Mouse (Mus musculus) monocyte, adult 5-6 weeks (primary cell): Measurements from ENCODE around the gene Mgat4d. TPM values are rescaled to one million over a fixed set of nuclear protein-coding genes. Genes with fewer than 3 reads are reported as not detected.
"Not testable (repeated sequence)": the region's sequence is repeated elsewhere in the genome, so short reads cannot be mapped to it uniquely, and the experiment has no call there.

Experiments used
- ATAC-seq: fragments of 153-309, 156-312 bp; replicated peaks from 2 replicates; pipeline ENCODE4 v1.8.0; 2017; ENCODE audit warnings: mild to moderate bottlenecking; ENCODE audit not compliant: low TSS enrichment, insufficient number of reproducible peaks, severe bottlenecking, poor library complexity, low FRiP score
- total RNA-seq: library from RNA; stranded (forward); fragments of 200-1000, 200-491, 200-594 nt; gene quantifications from 3 replicates; pipeline ENCODE4 v1.2.3, GENCODE M21; 2017

Gene Mgat4d
- total RNA-seq, result not detected in 3 replicates

GRCm38 (mm10) chr8:83348263-83348662 lies at the start of gene Mgat4d:
Gene Mgat4d (plus strand): TSS chr8:83348471.
- no peak for ATAC-seq

DNA sequence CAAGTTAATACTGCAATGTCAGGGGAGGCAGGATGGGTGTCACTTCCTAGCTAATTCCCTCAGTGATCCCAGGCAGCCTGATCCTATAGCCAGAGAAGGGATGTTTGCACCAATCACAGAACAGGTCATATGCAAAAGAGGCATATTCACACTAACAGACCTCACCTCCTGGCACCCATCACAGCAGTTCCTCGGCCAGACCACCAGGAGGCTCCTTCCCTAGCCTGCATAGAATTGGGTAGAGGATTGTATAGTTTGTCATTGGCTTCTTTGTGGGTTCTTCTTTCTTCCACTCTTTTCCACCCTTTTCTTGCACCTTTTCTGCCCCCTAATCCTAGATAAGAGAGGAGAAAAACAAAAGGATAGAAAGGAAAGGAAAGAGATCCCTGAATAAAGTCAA lies 48.1 kb upstream of the Mgat4d start:
- ATAC-seq, result no peak

- no peak for ATAC-seq
These were observed 43.3 kb upstream of the Mgat4d start for GRCm38 (mm10) chr8:83304946-83305345.

DNA sequence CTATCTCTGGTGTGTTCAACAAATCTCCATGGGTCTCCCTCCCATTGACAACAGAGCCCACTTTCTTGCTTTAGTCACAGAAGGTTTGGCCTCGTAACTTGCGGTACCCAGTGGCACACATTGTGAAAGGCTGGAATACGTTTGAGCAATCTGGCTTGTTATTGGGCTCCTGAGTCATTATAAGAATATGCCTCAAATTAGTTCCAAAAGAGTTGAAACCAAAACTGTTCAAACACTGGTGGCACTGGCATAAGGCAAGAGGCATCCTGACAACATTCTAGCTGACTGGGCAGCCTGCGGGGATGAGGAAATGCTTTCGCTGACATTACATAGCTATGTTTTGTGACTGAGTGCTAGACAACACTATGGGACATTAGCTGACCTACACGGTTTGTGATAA lies 38.4 kb upstream of the Mgat4d start:
- no peak for ATAC-seq

GRCm38 (mm10) chr8:83315084-83315483 lies 33.2 kb upstream of the Mgat4d start:
- not testable (repeated sequence) for ATAC-seq

GRCm38 (mm10) chr8:83315691-83316090 lies 32.6 kb upstream of the Mgat4d start:
- no peak for ATAC-seq

- no peak for ATAC-seq
These were observed 27.7 kb upstream of the Mgat4d start for GRCm38 (mm10) chr8:83320543-83320942.

DNA sequence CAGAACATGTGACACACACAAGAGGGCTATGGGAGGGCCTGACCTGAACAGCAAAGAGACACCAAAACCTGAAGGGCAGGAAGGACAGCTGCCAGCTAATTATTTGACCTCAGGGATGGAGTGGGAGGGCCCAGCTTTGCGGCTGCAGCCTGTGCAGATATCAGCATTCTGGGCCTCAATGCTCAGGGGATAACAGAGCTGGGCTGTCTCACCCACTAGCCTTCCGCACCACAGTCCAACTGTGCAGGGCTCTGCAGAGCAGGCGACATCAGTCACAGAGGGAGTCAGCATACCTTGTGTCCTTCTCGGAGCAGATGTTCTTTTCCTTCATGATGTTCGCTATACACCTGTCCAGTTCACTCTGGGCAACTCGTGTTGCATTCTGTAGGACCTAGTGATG lies 25.9 kb upstream of the Mgat4d start:
- no peak for ATAC-seq

DNA sequence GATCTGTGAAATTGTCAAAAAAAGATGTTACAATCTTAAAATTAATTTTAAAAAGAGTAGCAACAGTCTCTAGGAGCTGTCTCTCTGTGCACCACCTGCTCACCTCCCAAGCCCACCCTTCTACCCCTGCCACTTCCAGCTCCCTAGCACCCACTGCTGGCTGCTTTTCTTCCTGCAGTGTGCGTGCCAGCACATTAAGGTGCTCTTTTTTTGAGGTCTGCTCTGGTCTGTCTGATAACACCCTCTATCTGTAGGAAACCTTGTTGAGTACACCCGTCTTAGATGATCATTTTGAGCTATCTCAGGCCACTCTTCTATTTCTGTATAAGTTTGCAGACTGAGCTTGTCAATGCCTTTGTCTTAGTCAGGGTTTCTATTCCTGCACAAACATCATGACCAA lies 25.2 kb upstream of the Mgat4d start:
- ATAC-seq, result no peak

DNA sequence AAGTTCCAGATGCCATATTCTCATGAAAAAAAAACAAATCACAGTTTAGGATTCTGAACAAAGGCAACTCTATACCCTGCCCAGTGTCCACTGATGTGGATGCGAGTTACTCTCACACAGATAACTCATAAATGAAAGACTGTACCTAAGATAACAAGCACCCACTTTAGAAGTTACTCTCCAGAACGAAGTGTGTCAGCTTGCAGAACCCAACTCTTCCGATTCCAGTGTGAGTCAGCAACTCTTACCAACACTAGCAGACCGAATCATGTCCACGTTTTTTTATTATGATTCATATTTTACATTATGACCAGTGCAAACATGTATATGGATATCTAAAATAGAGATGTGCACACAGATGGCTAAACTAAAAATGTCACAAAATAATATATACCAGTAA lies 20.4 kb upstream of the Mgat4d start:
- no peak for ATAC-seq

GRCm38 (mm10) chr8:83331567-83331898 lies 16.7 kb upstream of the Mgat4d start:
- ATAC-seq, result no peak

DNA sequence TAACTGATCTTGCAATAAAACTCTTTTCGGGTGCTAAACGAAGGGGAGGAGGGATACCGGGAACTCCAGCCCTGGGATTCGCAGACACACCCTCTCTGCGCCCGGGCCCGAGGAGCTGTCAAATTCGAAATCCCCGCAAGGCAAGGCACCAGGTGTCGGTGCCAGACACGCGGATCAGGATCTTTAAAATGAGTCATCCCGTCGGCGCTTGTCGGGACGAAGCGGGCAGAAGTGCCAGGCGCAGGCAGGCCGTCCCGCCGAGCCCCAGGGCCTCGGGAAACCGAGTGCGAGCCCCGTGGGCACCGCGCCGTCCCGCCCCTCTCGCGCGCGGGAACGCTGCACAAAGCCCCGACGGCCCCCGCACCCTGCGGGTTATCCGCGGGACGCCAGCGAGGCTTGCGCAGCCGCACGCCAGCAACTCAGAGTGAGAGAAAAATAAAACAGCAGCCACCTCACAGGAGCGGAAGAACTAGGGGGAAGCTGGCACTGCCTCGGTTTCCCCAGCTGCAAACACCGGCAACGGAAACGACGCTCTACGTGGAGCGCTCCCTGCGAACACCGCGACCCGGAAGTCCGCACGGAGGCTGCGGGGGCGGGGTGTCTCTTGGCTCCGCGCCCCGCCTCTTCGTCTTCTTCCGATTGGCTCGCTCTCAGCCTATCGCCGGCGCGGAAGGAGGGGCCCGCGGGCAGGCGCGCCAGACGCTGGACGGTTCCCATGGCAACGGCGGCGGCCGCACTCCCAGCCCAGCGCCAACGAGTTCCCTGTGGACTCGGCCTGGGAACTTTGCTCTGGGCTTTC lies 16.2 kb upstream of the Mgat4d start, which contains the start of gene Elmod2:
Gene Elmod2 (minus strand): TSS at position 588 of the 799 bp plus-strand sequence.
- ATAC-seq, result peak; percentile 99

DNA sequence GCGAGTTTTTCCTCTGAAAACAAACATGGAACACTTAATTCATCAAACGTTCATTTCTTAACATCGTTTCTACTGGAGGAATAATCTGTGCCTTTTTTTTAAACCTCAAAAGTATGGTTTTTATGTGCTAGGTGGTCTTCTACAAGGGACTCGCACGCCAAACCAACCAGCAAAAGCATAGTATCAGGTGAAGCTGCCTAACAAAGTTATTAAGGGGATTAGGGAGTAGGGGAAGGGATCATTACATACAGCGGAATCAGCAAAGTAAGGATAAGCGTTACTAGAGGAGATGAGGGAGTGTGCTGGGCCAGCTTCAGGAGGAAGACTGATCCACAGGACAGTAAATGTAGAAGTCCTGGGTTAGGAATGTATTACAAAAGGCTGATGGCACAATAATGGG lies 15.4 kb upstream of the Mgat4d start:
- ATAC-seq, result no peak

DNA sequence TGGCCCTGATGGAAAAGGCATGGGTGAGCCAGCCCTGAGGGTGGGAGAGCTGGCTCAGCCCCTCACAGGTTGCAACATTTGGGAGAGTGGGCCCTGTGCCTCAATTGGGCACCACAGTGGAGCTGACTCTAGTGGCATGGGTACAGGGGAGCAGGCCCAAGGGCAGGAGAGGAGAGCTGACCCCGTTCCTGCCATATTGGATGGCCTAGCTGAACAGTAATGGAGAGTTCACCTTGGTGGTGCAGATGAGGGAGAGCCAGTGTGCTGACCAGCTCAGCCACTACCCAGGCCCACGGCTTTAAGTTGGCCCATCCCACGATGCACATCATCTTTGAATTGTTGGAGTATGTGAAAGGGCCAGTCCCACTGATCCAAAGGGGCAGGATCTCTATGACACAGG lies 6.2 kb upstream of the Mgat4d start:
- no peak for ATAC-seq

DNA sequence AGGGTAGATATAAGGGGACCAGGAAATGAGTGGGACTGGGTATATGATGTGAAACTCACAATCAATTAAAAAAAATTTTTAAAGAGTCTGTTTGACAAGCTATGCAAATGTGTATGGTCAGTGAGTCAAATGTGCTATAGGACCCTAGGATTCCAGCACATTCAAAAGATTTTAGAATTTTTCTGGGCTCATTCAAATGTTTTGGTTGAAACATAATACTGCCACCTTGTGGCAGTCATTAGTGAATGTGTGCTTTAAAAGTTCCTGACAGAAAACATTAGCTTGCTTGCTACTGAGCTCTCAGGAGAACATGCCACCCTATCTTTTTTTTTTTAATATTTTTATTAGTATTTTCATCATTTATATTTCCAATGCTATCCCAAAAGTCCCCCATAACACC lies 5.6 kb upstream of the Mgat4d start:
- no peak for ATAC-seq

GRCm38 (mm10) chr8:83351315-83351714 lies 3.0 kb downstream of the Mgat4d start:
- ATAC-seq, result no peak

DNA sequence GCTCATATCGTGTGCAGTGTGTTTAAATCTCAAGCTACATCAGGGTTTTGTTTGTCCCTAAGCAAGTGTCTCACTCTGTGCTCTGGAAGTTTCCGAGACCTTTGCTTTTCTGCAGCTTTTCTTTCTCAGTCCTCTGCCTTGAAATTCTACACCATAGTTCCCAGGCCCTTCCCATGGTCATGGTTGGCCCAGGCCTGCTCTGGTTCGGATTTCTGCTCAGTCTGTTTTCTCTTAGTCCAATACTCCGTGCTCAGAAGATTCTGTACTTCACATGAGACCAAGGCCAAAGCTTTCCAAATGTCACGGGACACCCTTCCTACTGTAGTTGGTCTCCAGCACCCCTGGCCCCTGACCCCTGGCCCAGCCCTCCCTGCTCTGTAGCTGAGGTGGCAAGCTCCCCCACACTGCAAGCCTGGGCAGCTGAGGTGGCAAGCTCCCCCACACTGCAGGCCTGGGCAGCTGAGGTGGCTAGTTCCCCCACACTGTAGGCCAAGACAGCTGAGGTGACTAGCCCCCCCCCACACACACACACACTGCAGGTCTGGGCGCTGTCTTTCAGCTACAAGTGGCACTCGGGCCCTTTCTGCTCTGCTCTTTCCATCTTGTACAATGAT lies 15.0 kb downstream of the Mgat4d start:
- ATAC-seq, result no peak

- ATAC-seq, result no peak
These were observed 29.0 kb downstream of the Mgat4d start for GRCm38 (mm10) chr8:83377231-83377630.

GRCm38 (mm10) chr8:83380141-83380540 lies 31.9 kb downstream of the Mgat4d start:
- ATAC-seq, result no peak

- no peak for ATAC-seq
These were observed 32.7 kb downstream of the Mgat4d start for GRCm38 (mm10) chr8:83381016-83381415.
